Mouse (Mus musculus): ENCODE measurements around the gene Krt13.

DNA sequence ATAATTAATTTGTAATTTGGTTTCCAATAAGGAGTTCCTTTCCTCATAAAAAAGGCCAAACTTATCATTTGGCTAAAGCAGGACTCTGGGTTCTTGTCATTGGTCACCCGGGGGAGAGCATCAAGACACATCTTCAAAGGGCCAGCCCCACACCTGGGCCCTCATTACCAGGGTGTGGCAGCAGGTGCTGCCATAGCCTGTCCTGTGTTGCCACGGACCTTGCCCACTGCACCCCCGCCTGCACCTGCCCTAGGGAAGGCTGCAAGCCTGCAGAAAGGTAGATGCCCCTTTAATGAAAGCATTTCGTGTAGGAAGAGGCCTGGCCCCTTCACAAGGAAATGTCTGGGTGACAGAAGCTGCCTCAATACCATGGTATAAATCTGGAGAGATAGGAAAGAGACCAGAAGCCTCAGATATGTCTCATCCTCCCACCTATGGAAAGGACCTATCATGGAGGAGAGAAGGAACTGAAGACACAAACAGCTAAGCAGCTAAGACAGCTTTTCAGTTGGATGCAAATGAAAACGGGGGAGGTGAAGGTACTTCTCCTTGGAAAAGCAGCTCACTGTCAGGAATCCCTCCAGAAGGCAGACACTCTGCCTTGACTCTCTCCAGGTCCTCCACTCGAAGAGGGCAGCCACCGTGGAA lies 32.9 kb downstream of the Krt13 start:
- TF ChIP-seq CTCF (IDR thresholded peaks at IDR 0.05) (no peak), EP300 (IDR thresholded peaks at IDR 0.05; ENCODE audit: insufficient read depth, low read depth, low read length) (no peak)
